Mouse (Mus musculus): Measurements from ENCODE around the gene Gm12830. TPM values are rescaled to one million over a fixed set of nuclear protein-coding genes. Genes with fewer than 3 reads are reported as not detected.
A peak's percentile ranks its signal among the peaks of the same experiment; 100 is the strongest.

The Gm12830 gene
- polyA plus RNA-seq (2015; fragmentation: Nextera tagmentation; extraction: Ambion mirVana), result not detected in 2 replicates

- peaks cover 8% of the 10 kb centered on the region; the same call in 1 of the 2 replicates for H3K4me1 ChIP-seq (ENCODE audit: control insufficient read depth, insufficient read depth, low read length)
- H3K36me3 ChIP-seq (ENCODE audit: control insufficient read depth, insufficient read depth, low read length), result no peaks in the 10 kb centered on the region
- H3K4me2 ChIP-seq (ENCODE audit: low read length), result peak within 1 kb of the TSS; percentile 81
- peak; percentile 74 for ATAC-seq
- peak within 1 kb of the TSS; percentile 49 for H3K4me3 ChIP-seq (ENCODE audit: low read depth, low read length)
- H3K27me3 ChIP-seq (ENCODE audit: control insufficient read depth, insufficient read depth, low read depth, low read length), result peaks cover 8% of the 10 kb centered on the region; the same call in 1 of the 2 replicates
- H3K9ac ChIP-seq (ENCODE audit: low read depth, low read length), result peak within 1 kb of the TSS; percentile 71
- H3K9me3 ChIP-seq (replicated peaks; ENCODE audit: control insufficient read depth, low read length, poor library complexity, severe bottlenecking), result no peaks in the 10 kb centered on the region
- WGBS, result under 1% methylated on average over 51 of the region's 51 CpGs
- H3K27ac ChIP-seq (ENCODE audit: low read length), result peak within 1 kb of the TSS; percentile 20; the same call in 1 of the 2 replicates
Observed at GRCm38 (mm10) chr4:114821567-114822192, at the start of gene Gm12830. Gene Gm12830 (plus strand): TSS chr4:114821722.

GRCm38 (mm10) chr4:114773316-114773715 is 48.2 kb upstream of the Gm12830 start:
- no peaks in the 10 kb centered on the region for H3K27me3 ChIP-seq (ENCODE audit: control insufficient read depth, insufficient read depth, low read depth, low read length)
- WGBS, result 100% methylated on average over 1 of the region's 1 CpGs
- H3K4me1 ChIP-seq (ENCODE audit: control insufficient read depth, insufficient read depth, low read length), result no peaks in the 10 kb centered on the region
- H3K27ac ChIP-seq (ENCODE audit: low read length), result no peak overlapping the region
- no peaks in the 10 kb centered on the region for H3K9me3 ChIP-seq (replicated peaks; ENCODE audit: control insufficient read depth, low read length, poor library complexity, severe bottlenecking)
- no peak for ATAC-seq
- no peaks in the 10 kb centered on the region for H3K36me3 ChIP-seq (ENCODE audit: control insufficient read depth, insufficient read depth, low read length)
- H3K9ac ChIP-seq (ENCODE audit: low read depth, low read length), result no peak overlapping the region
- H3K4me3 ChIP-seq (ENCODE audit: low read depth, low read length), result no peak overlapping the region
- H3K4me2 ChIP-seq (ENCODE audit: low read length), result no peak overlapping the region

GRCm38 (mm10) chr4:114777625-114778202 is 43.8 kb upstream of the Gm12830 start:
- WGBS, result 62% methylated on average over 11 of the region's 11 CpGs
- Histone ChIP-seq H3K9ac (ENCODE audit: low read depth, low read length) (no peak overlapping the region), H3K4me2 (ENCODE audit: low read length) (no peak overlapping the region), H3K27me3 (ENCODE audit: control insufficient read depth, insufficient read depth, low read depth, low read length) (no peaks in the 10 kb centered on the region), H3K4me1 (ENCODE audit: control insufficient read depth, insufficient read depth, low read length) (no peaks in the 10 kb centered on the region), H3K4me3 (ENCODE audit: low read depth, low read length) (no peak overlapping the region), H3K36me3 (ENCODE audit: control insufficient read depth, insufficient read depth, low read length) (no peaks in the 10 kb centered on the region), H3K9me3 (replicated peaks; ENCODE audit: control insufficient read depth, low read length, poor library complexity, severe bottlenecking) (no peaks in the 10 kb centered on the region), H3K27ac (ENCODE audit: low read length) (no peak overlapping the region)
- no peak for ATAC-seq

- H3K27ac ChIP-seq (ENCODE audit: low read length), result no peak overlapping the region
- no peak overlapping the region for H3K9ac ChIP-seq (ENCODE audit: low read depth, low read length)
- no peak for ATAC-seq
- no peaks in the 10 kb centered on the region for H3K4me1 ChIP-seq (ENCODE audit: control insufficient read depth, insufficient read depth, low read length)
- WGBS, result 62% methylated on average over 7 of the region's 7 CpGs
- no peaks in the 10 kb centered on the region for H3K36me3 ChIP-seq (ENCODE audit: control insufficient read depth, insufficient read depth, low read length)
- no peak overlapping the region for H3K4me2 ChIP-seq (ENCODE audit: low read length)
- no peaks in the 10 kb centered on the region for H3K27me3 ChIP-seq (ENCODE audit: control insufficient read depth, insufficient read depth, low read depth, low read length)
- H3K9me3 ChIP-seq (replicated peaks; ENCODE audit: control insufficient read depth, low read length, poor library complexity, severe bottlenecking), result no peaks in the 10 kb centered on the region
- no peak overlapping the region for H3K4me3 ChIP-seq (ENCODE audit: low read depth, low read length)
Observed at GRCm38 (mm10) chr4:114778716-114779474, 42.6 kb upstream of the Gm12830 start.

GRCm38 (mm10) chr4:114779475-114779757 is 42.1 kb upstream of the Gm12830 start:
- 34% methylated on average over 5 of the region's 5 CpGs for WGBS
- no peak overlapping the region for H3K27ac ChIP-seq (ENCODE audit: low read length)
- no peak for ATAC-seq
- no peaks in the 10 kb centered on the region for H3K9me3 ChIP-seq (replicated peaks; ENCODE audit: control insufficient read depth, low read length, poor library complexity, severe bottlenecking)
- H3K4me1 ChIP-seq (ENCODE audit: control insufficient read depth, insufficient read depth, low read length), result no peaks in the 10 kb centered on the region
- no peak overlapping the region for H3K4me3 ChIP-seq (ENCODE audit: low read depth, low read length)
- H3K4me2 ChIP-seq (ENCODE audit: low read length), result no peak overlapping the region
- H3K9ac ChIP-seq (ENCODE audit: low read depth, low read length), result no peak overlapping the region
- no peaks in the 10 kb centered on the region for H3K36me3 ChIP-seq (ENCODE audit: control insufficient read depth, insufficient read depth, low read length)
- no peaks in the 10 kb centered on the region for H3K27me3 ChIP-seq (ENCODE audit: control insufficient read depth, insufficient read depth, low read depth, low read length)

- 0 out of 2 replicates have a peak, but pooled peaks have one; percentile 22 for ATAC-seq
Observed at GRCm38 (mm10) chr4:114779758-114780546, 41.6 kb upstream of the Gm12830 start.

GRCm38 (mm10) chr4:114782851-114783250 is 38.7 kb upstream of the Gm12830 start:
- no peak overlapping the region for H3K4me2 ChIP-seq (ENCODE audit: low read length)
- no peak overlapping the region for H3K9ac ChIP-seq (ENCODE audit: low read depth, low read length)
- H3K36me3 ChIP-seq (ENCODE audit: control insufficient read depth, insufficient read depth, low read length), result no peaks in the 10 kb centered on the region
- ATAC-seq, result no peak
- no peaks in the 10 kb centered on the region for H3K27me3 ChIP-seq (ENCODE audit: control insufficient read depth, insufficient read depth, low read depth, low read length)
- no peak overlapping the region for H3K4me3 ChIP-seq (ENCODE audit: low read depth, low read length)
- WGBS, result 87% methylated on average over 7 of the region's 7 CpGs
- H3K9me3 ChIP-seq (replicated peaks; ENCODE audit: control insufficient read depth, low read length, poor library complexity, severe bottlenecking), result no peaks in the 10 kb centered on the region
- no peak overlapping the region for H3K27ac ChIP-seq (ENCODE audit: low read length)
- no peaks in the 10 kb centered on the region for H3K4me1 ChIP-seq (ENCODE audit: control insufficient read depth, insufficient read depth, low read length)

More at GRCm38 (mm10) chr4:114779758-114780546, 41.6 kb upstream of the Gm12830 start:
- no peaks in the 10 kb centered on the region for H3K27me3 ChIP-seq (ENCODE audit: control insufficient read depth, insufficient read depth, low read depth, low read length)
- no peak overlapping the region for H3K4me3 ChIP-seq (ENCODE audit: low read depth, low read length)
- no peak overlapping the region for H3K27ac ChIP-seq (ENCODE audit: low read length)
- no peak overlapping the region for H3K9ac ChIP-seq (ENCODE audit: low read depth, low read length)
- no peaks in the 10 kb centered on the region for H3K36me3 ChIP-seq (ENCODE audit: control insufficient read depth, insufficient read depth, low read length)
- no peaks in the 10 kb centered on the region for H3K4me1 ChIP-seq (ENCODE audit: control insufficient read depth, insufficient read depth, low read length)
- H3K9me3 ChIP-seq (replicated peaks; ENCODE audit: control insufficient read depth, low read length, poor library complexity, severe bottlenecking), result no peaks in the 10 kb centered on the region
- WGBS, result 67% methylated on average over 17 of the region's 17 CpGs
- no peak overlapping the region for H3K4me2 ChIP-seq (ENCODE audit: low read length)

- WGBS, result 97% methylated on average over 2 of the region's 2 CpGs
- H3K4me1 ChIP-seq (ENCODE audit: control insufficient read depth, insufficient read depth, low read length), result no peaks in the 10 kb centered on the region
- ATAC-seq, result no peak
- H3K27me3 ChIP-seq (ENCODE audit: control insufficient read depth, insufficient read depth, low read depth, low read length), result no peaks in the 10 kb centered on the region
- H3K9me3 ChIP-seq (replicated peaks; ENCODE audit: control insufficient read depth, low read length, poor library complexity, severe bottlenecking), result no peaks in the 10 kb centered on the region
- H3K36me3 ChIP-seq (ENCODE audit: control insufficient read depth, insufficient read depth, low read length), result no peaks in the 10 kb centered on the region
- no peak overlapping the region for H3K9ac ChIP-seq (ENCODE audit: low read depth, low read length)
- H3K4me2 ChIP-seq (ENCODE audit: low read length), result no peak overlapping the region
- H3K27ac ChIP-seq (ENCODE audit: low read length), result no peak overlapping the region
- H3K4me3 ChIP-seq (ENCODE audit: low read depth, low read length), result no peak overlapping the region
Observed at GRCm38 (mm10) chr4:114784735-114785134, 36.8 kb upstream of the Gm12830 start.
